Mouse (Mus musculus) midbrain, embryonic 12.5 days (tissue): ENCODE results near the gene Get4. TPM values are rescaled to one million over a fixed set of nuclear protein-coding genes. Genes with fewer than 3 reads are reported as not detected.

Experiments
- ATAC-seq: fragments of 200-750 bp; cut with Nextera tagmentation; 2 replicates; pipeline ENCODE4 v1.8.0; 2017; ENCODE audit warnings: low read depth, moderate TSS enrichment, moderate library complexity; ENCODE audit not compliant: low FRiP score
- H3K27ac ChIP-seq: fragments of 300-500 bp; sonication (generic); replicated peaks from 2 replicates; pipeline ENCODE4 v1.5.1; 2016; ENCODE audit warnings: mild to moderate bottlenecking
- H3K27me3 ChIP-seq: fragments of 300-500 bp; sonication (generic); 2 replicates; pipeline ENCODE4 v1.6.1; 2016; ENCODE audit warnings: mild to moderate bottlenecking
- H3K36me3 ChIP-seq: fragments of 300-500 bp; sonication (generic); 2 replicates; pipeline ENCODE4 v1.6.1; 2016
- H3K4me1 ChIP-seq: fragments of 300-500 bp; sonication (generic); 2 replicates; pipeline ENCODE4 v1.6.1; 2016
- H3K4me2 ChIP-seq: fragments of 300-500 bp; sonication (generic); replicated peaks from 2 replicates; pipeline ENCODE4 v1.6.1; 2016; ENCODE audit warnings: mild to moderate bottlenecking, moderate library complexity
- H3K4me3 ChIP-seq: fragments of 300-500 bp; sonication (generic); 2 replicates; pipeline ENCODE4 v1.5.1; 2016; ENCODE audit warnings: mild to moderate bottlenecking
- H3K9ac ChIP-seq: fragments of 300-500 bp; sonication (generic); replicated peaks from 2 replicates; pipeline ENCODE4 v1.6.1; 2016; ENCODE audit warnings: mild to moderate bottlenecking, moderate library complexity
- H3K9me3 ChIP-seq: fragments of 300-500 bp; sonication (generic); 2 replicates; pipeline ENCODE4 v1.6.1; 2016; ENCODE audit warnings: mild to moderate bottlenecking
- WGBS: fragments of 180-500 bp; shearing (Covaris S2); methylation state at CpG from one replicate; pipeline ENCODE4 v1.1.7; 2016; 5-methylcytosine and 5-hydroxymethylcytosine counted together
- polyA plus RNA-seq: library from polyadenylated mRNA; unstranded; fragments of >200 nt; fragmentation: Nextera tagmentation; extraction: Ambion mirVana; gene quantifications from 2 replicates; pipeline ENCODE4 v1.2.1, GENCODE M21; 2016

Get4 gene
- polyA plus RNA-seq, 1 experiment from 2014 or later = 132 TPM

GRCm38 (mm10) chr5:139287099-139287498 lies 35.0 kb downstream of the Get4 start:
- H3K27me3 ChIP-seq = 0 out of 2 replicates have a peak, but pooled peaks cover 3% of the 10 kb centered on the region
- H3K4me1 ChIP-seq = no peaks in the 10 kb centered on the region
- no peak overlapping the region for H3K4me3 ChIP-seq
- no peak for ATAC-seq
- 87% methylated on average over 5 of the region's 5 CpGs for WGBS
- no peaks in the 10 kb centered on the region for H3K9me3 ChIP-seq
- H3K36me3 ChIP-seq = no peaks in the 10 kb centered on the region
- H3K27ac ChIP-seq = no peak overlapping the region
- H3K4me2 ChIP-seq = no peak overlapping the region
- H3K9ac ChIP-seq = no peak overlapping the region

GRCm38 (mm10) chr5:139287787-139288186 lies 35.7 kb downstream of the Get4 start:
- 90% methylated on average over 4 of the region's 4 CpGs for WGBS
- no peaks in the 10 kb centered on the region for H3K9me3 ChIP-seq
- H3K4me3 ChIP-seq = no peak overlapping the region
- H3K9ac ChIP-seq = no peak overlapping the region
- H3K27ac ChIP-seq = no peak overlapping the region
- no peaks in the 10 kb centered on the region for H3K36me3 ChIP-seq
- H3K4me2 ChIP-seq = no peak overlapping the region
- no peaks in the 10 kb centered on the region for H3K4me1 ChIP-seq
- ATAC-seq = no peak
- H3K27me3 ChIP-seq = no peaks in the 10 kb centered on the region

GRCm38 (mm10) chr5:139288591-139288990 lies 36.5 kb downstream of the Get4 start:
- ATAC-seq = no peak

GRCm38 (mm10) chr5:139290467-139291259 lies 38.5 kb downstream of the Get4 start:
- Histone ChIP-seq H3K9me3 (no peaks in the 10 kb centered on the region; the same call in 1 of the 2 replicates), H3K9ac (no peak overlapping the region), H3K27ac (no peak overlapping the region), H3K4me1 (no peaks in the 10 kb centered on the region), H3K27me3 (no peaks in the 10 kb centered on the region), H3K4me2 (no peak overlapping the region), H3K4me3 (no peak overlapping the region), H3K36me3 (no peaks in the 10 kb centered on the region)
- 87% methylated on average over 12 of the region's 12 CpGs for WGBS
- ATAC-seq = no peak

More at GRCm38 (mm10) chr5:139288591-139288990, 36.5 kb downstream of the Get4 start:
- Histone ChIP-seq H3K4me3 (no peak overlapping the region), H3K9me3 (no peaks in the 10 kb centered on the region), H3K4me1 (no peaks in the 10 kb centered on the region), H3K27me3 (no peaks in the 10 kb centered on the region), H3K9ac (no peak overlapping the region), H3K36me3 (no peaks in the 10 kb centered on the region), H3K27ac (no peak overlapping the region), H3K4me2 (no peak overlapping the region)
- WGBS = 86% methylated on average over 4 of the region's 4 CpGs

GRCm38 (mm10) chr5:139291811-139292560 lies 39.9 kb downstream of the Get4 start:
- Histone ChIP-seq H3K4me1 (no peaks in the 10 kb centered on the region), H3K27me3 (no peaks in the 10 kb centered on the region), H3K9ac (no peak overlapping the region), H3K36me3 (no peaks in the 10 kb centered on the region), H3K4me2 (no peak overlapping the region), H3K4me3 (no peak overlapping the region), H3K9me3 (no peaks in the 10 kb centered on the region; the same call in 1 of the 2 replicates), H3K27ac (no peak overlapping the region)
- 74% methylated on average over 6 of the region's 6 CpGs for WGBS
- no peak for ATAC-seq

- no peaks in the 10 kb centered on the region; the same call in 1 of the 2 replicates for H3K9me3 ChIP-seq
- H3K4me1 ChIP-seq = no peaks in the 10 kb centered on the region
- H3K36me3 ChIP-seq = no peaks in the 10 kb centered on the region
- no peaks in the 10 kb centered on the region for H3K27me3 ChIP-seq
- H3K9ac ChIP-seq = no peak overlapping the region
- no peak for ATAC-seq
- H3K4me2 ChIP-seq = no peak overlapping the region
- H3K27ac ChIP-seq = no peak overlapping the region
- H3K4me3 ChIP-seq = no peak overlapping the region
- 88% methylated on average over 2 of the region's 2 CpGs for WGBS
These were observed 42.0 kb downstream of the Get4 start for GRCm38 (mm10) chr5:139294089-139294488.

- Histone ChIP-seq H3K27me3 (no peaks in the 10 kb centered on the region), H3K4me2 (no peak overlapping the region), H3K9me3 (no peaks in the 10 kb centered on the region; the same call in 1 of the 2 replicates), H3K9ac (no peak overlapping the region), H3K4me1 (no peaks in the 10 kb centered on the region), H3K36me3 (no peaks in the 10 kb centered on the region), H3K27ac (no peak overlapping the region), H3K4me3 (no peak overlapping the region)
- WGBS = 90% methylated on average over 10 of the region's 10 CpGs
- no peak for ATAC-seq
These were observed 45.0 kb downstream of the Get4 start for GRCm38 (mm10) chr5:139297092-139297491.

- Histone ChIP-seq H3K4me2 (no peak overlapping the region), H3K36me3 (no peaks in the 10 kb centered on the region), H3K9ac (no peak overlapping the region), H3K4me3 (no peak overlapping the region), H3K4me1 (no peaks in the 10 kb centered on the region), H3K9me3 (no peaks in the 10 kb centered on the region; the same call in 1 of the 2 replicates), H3K27me3 (no peaks in the 10 kb centered on the region), H3K27ac (no peak overlapping the region)
- WGBS = 76% methylated on average over 5 of the region's 5 CpGs
- no peak for ATAC-seq
These were observed 45.6 kb downstream of the Get4 start for GRCm38 (mm10) chr5:139297745-139298144.

- Histone ChIP-seq H3K4me3 (no peak overlapping the region), H3K36me3 (no peaks in the 10 kb centered on the region), H3K9ac (no peak overlapping the region), H3K27ac (no peak overlapping the region), H3K27me3 (no peaks in the 10 kb centered on the region), H3K4me1 (no peaks in the 10 kb centered on the region), H3K4me2 (no peak overlapping the region), H3K9me3 (no peaks in the 10 kb centered on the region)
- WGBS = 88% methylated on average over 6 of the region's 6 CpGs
- no peak for ATAC-seq
These were observed 50.0 kb downstream of the Get4 start for GRCm38 (mm10) chr5:139302101-139302500.

GRCm38 (mm10) chr5:139303646-139304061 lies 51.5 kb downstream of the Get4 start:
- Histone ChIP-seq H3K4me3 (no peak overlapping the region), H3K36me3 (no peaks in the 10 kb centered on the region), H3K9ac (no peak overlapping the region), H3K4me2 (no peak overlapping the region), H3K4me1 (no peaks in the 10 kb centered on the region), H3K9me3 (no peaks in the 10 kb centered on the region), H3K27ac (no peak overlapping the region), H3K27me3 (no peaks in the 10 kb centered on the region)
- WGBS = 88% methylated on average over 9 of the region's 9 CpGs
- no peak for ATAC-seq

GRCm38 (mm10) chr5:139309946-139310345 lies 57.8 kb downstream of the Get4 start:
- WGBS = 78% methylated on average over 3 of the region's 3 CpGs
- no peak overlapping the region for H3K4me3 ChIP-seq
- no peak overlapping the region for H3K4me2 ChIP-seq
- H3K9me3 ChIP-seq = no peaks in the 10 kb centered on the region
- no peaks in the 10 kb centered on the region for H3K36me3 ChIP-seq
- H3K27ac ChIP-seq = no peak overlapping the region
- H3K9ac ChIP-seq = no peak overlapping the region
- ATAC-seq = no peak
- H3K4me1 ChIP-seq = no peaks in the 10 kb centered on the region
- H3K27me3 ChIP-seq = no peaks in the 10 kb centered on the region

GRCm38 (mm10) chr5:139310477-139310876 lies 58.4 kb downstream of the Get4 start:
- H3K27ac ChIP-seq = no peak overlapping the region
- H3K9me3 ChIP-seq = no peaks in the 10 kb centered on the region
- no peaks in the 10 kb centered on the region for H3K36me3 ChIP-seq
- no peaks in the 10 kb centered on the region for H3K27me3 ChIP-seq
- no peak for ATAC-seq
- H3K4me3 ChIP-seq = no peak overlapping the region
- no peak overlapping the region for H3K9ac ChIP-seq
- H3K4me2 ChIP-seq = no peak overlapping the region
- 90% methylated on average over 4 of the region's 4 CpGs for WGBS
- H3K4me1 ChIP-seq = no peaks in the 10 kb centered on the region
